Mouse (Mus musculus): ENCODE results near the gene Slc35b2.

The Slc35b2 gene

DNA sequence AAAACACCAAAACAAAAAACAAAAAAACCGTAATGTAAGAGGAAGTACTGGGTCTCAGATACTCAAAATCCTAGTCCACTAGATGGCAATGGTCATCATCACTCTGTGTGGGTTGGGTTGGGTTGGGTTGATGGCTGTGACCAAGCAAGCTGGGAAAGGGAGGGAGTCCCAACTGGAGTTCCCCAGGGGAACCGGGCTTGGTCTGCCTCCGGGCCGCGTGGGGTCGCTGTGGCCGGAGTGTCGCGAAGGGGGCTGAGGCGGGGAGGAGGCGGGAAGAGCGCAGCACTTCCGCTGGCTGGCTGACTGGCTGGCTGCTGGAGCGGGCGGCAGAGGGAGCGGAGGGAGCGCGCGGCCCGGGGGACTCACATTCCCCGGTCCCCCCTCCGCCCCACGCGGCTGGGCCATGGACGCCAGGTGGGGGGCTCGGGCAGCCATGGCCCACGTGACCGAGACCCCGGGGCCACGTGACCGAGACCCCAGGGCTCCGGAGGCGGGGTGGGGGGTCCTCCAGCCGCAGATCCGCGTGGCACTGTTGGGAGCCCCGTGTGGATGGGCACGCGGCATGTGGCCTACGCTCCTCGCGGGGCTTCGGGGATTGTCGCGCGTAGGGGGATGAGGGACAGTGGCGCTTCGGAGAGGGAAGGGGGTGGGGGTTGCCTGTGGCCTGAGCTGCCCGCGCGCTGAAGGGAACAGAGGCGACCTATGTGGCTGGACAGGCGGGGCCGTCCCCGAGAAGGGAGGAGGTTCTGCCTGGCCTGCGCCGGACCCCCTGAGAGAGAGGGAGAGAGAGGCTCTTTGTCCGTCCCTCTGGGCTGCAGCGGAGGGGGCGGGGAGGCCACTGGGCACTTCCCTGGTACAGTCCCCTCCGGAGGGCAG is at the start of gene Slc35b2:
TSS of gene Slc35b2 (plus strand) at position 220 of the 876 bp plus-strand sequence.
- peak; percentile 93 for DNase-seq

GRCm38 (mm10) chr17:45515204-45515726 is 48.4 kb upstream of the Slc35b2 start:
- no peak for DNase-seq

GRCm38 (mm10) chr17:45515806-45516205 is 47.9 kb upstream of the Slc35b2 start:
- no peak for DNase-seq

DNA sequence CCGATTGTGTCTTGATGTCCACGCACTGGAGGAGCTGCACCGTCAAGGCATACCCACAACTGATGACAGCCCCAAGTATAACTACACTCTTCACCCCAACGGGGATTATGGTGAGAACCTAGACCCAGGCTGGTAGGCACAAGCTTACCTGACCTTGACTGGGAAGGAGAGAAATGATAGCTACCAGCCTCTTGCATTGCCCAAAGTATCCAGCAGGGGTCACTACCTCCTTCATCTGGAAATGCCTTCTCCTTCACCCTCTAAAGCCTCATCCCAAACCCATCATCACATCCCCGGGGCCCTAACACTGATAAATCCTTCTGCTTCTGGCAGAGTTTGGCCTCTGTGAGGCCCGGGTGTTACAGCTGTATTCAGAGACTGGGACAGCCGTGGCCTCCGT is 47.2 kb upstream of the Slc35b2 start:
- peak; percentile 84 for DNase-seq

GRCm38 (mm10) chr17:45517135-45517534 is 46.5 kb upstream of the Slc35b2 start:
- DNase-seq: no peak

DNA sequence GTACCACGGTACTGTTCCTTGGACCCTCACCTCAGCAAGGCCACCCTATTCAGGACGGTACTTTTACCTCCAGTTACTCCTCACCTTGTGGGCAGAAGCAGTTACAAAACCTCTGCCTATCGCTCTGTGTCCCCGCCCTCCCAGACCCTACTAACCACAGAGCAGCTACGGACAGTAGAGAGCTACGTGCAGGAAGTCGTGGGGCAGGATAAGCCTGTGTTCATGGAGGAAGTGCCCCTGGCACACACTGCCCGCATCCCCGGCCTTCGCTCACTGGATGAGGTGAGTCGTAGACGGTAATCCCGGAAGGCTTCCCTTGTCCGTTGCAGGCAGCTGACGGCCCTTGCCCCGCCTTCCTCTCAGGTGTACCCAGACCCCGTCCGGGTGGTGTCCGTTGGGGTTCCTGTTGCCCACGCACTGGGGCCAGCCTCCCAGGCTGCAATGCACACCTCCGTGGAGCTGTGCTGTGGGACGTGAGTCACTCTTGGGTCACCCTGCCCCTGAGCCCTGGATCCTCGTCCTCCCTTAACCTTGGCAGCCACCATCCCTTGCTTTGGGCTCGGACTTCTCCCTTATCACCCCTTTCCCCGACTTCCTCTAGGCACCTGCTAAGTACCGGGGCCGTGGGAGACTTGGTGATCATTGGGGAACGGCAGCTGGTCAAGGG is 46.0 kb upstream of the Slc35b2 start:
- DNase-seq: no peak

DNA sequence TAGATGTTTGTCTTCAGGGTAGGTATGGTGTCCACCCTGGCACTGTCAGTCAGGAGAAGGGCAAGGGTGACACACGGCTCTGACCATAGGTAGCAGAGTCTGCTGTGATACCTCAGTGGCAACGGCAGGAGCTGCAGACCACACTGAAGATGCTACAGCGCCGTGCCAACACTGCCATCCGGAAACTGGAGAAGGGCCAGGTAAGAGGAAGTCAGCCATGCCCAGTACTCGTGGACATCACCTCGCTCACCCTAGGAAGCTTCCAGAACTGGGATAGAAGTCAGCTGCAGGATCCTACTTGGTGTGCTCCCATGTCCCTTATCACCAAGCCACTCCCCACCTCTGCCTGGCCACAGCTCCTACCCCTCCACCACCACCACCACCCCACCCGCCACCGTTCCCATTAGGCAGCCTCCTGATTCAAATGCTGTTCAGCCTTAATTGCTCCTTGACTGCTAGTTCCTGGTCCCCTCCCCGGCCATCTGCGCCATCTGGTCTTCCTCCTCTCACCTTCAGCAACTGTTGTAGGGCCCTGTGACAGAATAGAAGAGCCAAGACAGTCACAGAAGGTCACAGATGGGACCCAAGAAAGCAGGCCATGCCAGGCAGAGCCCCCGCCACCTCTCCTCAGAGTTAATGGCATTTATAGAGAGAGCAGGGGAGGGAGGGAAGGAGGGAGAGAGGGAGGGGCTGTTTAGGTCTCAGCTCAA is 44.8 kb upstream of the Slc35b2 start:
- DNase-seq: no peak

DNA sequence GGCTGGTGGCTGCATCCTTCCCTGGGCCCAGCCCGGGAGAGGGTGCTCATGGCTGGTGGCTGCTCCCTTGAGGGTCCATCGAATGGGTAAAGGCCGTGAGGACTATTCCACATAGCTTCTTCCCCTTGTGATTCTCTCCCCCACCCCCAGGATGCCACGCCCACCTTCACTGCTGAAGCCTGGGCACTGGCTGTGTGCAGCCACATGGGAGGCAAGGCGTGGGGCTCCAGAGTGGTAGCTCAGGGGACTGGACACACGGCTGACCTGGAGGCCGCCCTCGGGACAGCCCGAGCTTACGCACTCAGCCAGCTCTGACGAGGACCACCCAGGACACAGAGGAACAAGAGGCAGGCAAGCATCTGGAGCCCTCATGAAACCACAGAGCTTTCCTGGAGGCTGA is 43.5 kb upstream of the Slc35b2 start:
- DNase-seq: no peak

DNA sequence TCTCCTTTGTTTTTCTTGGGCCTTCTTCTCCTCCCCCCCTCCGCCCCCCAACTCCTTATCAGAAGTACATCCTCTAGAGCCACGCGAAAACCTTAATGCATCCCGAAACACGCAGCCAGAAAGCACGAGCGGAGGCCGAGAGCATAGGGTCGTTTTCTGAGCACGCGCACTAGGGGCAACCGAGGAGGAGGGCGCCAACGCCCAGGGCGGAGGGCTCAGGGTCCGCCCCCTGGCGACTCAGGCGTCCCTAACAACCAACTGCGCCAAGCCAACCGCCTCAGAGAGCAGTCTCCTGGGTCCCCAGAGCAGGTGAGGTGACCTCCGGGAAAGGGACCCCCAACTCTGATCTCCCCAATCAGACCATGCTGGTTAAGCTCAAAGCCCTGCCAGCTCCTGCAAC is 40.4 kb upstream of the Slc35b2 start, which contains the start of gene Tcte1:
TSS of gene Tcte1 (plus strand) at position 172 of the 400 bp plus-strand sequence.
- DNase-seq: no peak

DNA sequence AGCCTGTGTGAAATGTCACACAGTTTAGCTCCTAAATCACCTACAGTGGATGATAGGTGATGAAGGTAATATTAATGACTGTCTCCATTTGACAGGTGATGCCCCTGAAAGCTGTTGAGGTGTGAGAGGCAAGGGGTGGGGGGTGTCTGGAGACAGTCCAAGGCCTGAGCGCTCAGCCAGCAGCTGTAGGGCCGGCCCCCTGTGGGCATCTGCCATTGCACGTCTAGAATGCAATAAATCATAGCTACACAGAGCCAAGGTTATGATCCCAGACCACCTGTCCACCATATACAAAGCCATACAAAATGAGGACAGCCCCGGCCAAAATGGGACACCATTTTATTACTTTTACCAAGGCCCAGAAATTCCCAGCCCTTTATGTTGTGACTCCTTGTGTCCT is 38.7 kb upstream of the Slc35b2 start:
- DNase-seq: no peak

DNA sequence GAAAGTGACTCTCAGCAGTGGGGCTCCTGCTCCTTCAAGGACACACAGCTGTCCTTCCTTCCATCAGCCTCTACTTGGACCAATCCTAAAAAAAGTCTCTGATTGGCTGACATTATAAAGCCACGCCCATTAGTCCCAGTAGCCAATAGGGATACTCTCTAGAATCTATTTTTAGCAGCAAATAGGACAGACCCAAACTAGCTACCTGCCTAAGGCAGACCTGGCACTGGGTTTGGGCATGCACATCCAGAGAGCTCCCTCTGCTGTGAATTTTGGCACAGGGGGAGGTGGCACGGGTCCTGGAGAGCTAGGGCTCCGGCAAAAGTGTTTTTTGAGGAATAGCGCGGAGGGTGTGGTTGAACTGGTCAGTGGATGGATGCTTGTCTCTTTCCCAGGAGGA is 37.1 kb upstream of the Slc35b2 start:
- DNase-seq: no peak

- DNase-seq: no peak
Observed at GRCm38 (mm10) chr17:45530346-45530782, 33.3 kb upstream of the Slc35b2 start.

- DNase-seq: no peak
Observed at GRCm38 (mm10) chr17:45532896-45533295, 30.8 kb upstream of the Slc35b2 start.

DNA sequence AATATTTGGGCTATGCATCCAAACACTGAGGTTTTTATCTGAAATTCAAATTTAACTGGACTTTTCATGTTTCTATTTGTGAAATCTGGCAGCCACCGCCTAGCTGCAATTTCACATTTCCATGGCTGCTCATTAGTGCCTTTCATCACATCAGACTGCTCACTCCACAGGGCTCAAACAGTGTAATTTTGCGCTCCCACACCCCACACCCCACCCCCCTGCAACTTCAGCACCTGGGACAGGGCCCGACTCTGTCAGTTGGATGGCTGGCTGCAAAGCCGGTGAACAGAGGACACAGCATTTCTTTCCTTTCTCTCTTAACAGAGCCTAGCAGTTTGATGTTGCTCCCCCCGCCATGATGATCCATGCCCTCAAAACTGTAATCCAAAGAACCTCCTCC is 27.4 kb upstream of the Slc35b2 start:
- no peak for DNase-seq

DNA sequence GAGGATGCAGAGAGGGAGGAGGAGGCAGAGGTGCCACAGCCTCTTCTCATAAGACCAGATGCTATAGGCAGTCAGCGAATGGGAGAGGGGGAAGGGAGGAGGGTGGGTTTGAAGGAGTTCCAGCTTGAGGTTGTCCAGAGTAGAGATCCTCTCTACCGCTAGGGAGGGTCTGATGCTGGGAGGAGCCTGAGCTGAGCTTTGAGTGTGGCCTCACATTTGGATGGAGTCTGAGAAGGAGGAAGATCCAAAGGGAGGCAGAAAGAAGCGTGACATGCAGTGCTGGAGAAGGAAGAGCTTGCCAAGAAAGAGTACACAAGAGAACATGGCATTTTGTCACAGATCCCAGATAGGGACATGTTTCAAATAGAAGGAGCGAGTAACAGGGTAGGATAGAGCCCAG is 25.3 kb upstream of the Slc35b2 start:
- no peak for DNase-seq

GRCm38 (mm10) chr17:45539664-45540063 is 24.0 kb upstream of the Slc35b2 start:
- no peak for DNase-seq

DNA sequence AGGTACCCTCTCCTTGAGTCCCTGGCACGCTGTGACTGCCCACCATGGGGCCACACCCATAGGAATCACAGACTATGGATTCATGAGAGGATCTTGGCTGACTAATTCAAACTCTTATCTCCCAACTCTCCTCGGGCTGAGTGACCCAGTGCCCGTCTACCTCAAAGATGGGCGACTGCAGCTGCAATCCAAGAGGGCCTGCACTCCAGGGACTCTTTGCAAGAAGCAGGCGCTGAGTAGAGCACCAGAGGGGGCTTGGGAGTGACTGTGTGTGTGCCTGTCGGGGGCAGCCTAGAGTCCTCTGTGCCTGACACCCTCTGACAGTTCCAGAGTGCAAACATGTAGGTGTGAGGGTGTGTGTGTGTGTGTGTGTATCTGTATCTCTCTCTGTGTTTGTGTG is 21.5 kb upstream of the Slc35b2 start:
- no peak for DNase-seq

DNA sequence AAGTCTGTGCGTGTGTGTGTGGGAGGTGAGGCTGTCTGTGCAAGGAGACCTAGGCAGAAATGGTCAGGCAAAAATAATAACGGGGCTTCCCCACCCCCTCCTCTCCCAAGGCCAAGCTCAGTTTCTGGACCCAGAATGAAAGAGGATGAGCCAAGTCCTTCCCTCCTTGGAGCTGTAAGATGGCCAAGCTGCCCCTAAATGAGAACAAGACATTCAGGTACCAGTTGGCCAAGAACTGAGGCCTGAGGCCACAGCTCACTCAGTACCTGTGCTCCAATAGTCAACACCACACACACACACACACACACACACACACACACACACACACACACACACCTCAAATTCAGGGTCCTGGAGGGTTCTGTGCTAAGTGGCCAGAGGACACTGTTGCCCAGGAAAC is 21.0 kb upstream of the Slc35b2 start:
- DNase-seq: no peak

GRCm38 (mm10) chr17:45543115-45543514 is 20.6 kb upstream of the Slc35b2 start:
- no peak for DNase-seq

DNA sequence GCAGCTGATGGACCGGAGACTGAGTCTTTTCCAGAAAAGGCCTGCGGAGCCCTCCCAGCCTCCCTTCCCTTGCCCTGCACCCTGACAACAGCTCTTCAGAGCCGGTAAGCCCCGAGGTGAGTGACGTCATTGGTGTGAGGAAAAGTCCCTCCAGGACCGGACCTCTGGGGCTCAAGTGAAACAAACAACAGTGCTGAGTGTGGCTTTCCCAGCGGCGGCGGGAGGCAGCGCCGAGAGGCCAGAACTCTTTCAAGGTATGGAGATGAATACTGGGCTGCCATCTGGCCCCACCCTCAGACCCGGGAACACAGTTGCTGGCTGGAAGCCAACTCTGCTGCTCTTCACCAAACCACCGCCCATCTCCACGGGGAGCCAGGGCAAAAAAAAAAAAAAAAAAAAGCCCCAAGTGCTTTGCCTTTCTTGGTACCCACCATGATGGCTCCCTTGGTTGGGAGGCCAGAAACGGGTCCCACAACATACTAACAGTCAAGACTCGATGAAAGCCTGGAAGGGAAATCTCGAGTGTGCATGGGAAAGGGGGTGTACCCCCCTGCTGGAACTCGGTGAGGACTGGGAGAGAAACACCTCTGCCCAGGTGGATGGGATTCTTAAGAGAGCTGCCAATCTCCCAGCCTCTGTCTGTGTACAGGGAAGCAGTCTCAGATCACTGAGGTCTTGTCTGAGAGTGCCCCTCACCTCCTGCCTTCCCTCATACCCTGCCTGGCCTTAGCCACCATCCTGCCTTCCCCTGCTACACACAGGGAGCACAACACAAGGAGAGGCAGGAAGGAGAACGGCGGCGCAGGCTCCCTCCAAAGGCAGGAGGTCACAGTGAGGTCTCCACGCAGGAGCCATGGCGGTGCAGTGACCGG is 19.4 kb upstream of the Slc35b2 start:
- DNase-seq: no peak

- DNase-seq: no peak
Observed at GRCm38 (mm10) chr17:45544873-45545277, 18.8 kb upstream of the Slc35b2 start.

- no peak for DNase-seq
Observed at GRCm38 (mm10) chr17:45545278-45545961, 18.3 kb upstream of the Slc35b2 start.

Measured in lung, postnatal 36 days (tissue).